Mouse (Mus musculus) CD8-positive naive resting alpha-beta T cell, adult 2 months (primary cell): ENCODE measurements around the gene Serpinh1.
"Not testable (repeated sequence)": the region's sequence is repeated elsewhere in the genome, so short reads cannot be mapped to it uniquely, and the experiment has no call there.

ENCODE experiments used
- DNase-seq, 2 experiments: peaks; one replicate each; pipeline ENCODE4 v3.0.0; 2022; ENCODE audit warnings: low read depth in 2 of 2, low spot score in 2 of 2

Serpinh1 gene

GRCm38 (mm10) chr7:99374325-99374724, 21.3 kb upstream of the Serpinh1 start:
- DNase-seq, result not testable (repeated sequence)

DNA sequence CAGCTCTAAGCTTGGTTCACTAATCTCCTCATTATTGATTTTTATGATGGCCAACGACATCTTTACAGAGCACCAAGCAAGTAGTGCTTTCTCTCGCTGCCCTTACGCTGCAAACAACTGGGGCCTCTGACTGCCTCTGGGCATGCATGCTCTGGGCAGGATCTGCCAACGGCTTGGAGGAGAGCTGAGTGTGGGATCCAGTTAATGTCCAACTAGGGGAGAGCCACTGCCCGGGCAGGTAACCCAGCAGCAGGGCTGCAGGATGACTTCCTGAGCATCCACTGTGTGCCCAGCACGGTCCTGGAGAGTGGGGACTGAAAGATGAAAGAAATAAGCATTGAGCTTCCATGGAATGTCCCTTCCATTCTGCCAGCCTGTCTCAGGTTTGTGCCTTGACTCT, 13.7 kb upstream of the Serpinh1 start:
- DNase-seq, result no peak

DNA sequence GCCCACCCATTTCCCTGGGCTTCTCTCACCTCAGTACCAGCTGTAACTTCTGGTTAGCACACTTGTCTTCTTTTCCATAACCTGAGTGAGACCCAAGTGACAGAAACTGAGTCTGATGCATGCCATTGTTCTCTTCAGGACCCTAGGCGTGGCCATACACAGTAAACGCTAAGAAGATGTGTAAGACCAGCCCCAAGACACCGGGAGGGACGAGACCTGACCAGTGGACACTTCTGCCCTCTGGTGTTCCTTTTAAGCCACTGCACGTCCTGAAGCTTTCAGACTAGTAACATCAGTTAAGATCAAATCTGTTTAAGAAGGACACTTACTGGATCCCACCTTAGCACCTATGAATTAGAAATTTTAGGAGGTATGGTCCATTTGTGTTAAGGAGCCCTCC, 12.0 kb upstream of the Serpinh1 start:
- DNase-seq, result no peak

DNA sequence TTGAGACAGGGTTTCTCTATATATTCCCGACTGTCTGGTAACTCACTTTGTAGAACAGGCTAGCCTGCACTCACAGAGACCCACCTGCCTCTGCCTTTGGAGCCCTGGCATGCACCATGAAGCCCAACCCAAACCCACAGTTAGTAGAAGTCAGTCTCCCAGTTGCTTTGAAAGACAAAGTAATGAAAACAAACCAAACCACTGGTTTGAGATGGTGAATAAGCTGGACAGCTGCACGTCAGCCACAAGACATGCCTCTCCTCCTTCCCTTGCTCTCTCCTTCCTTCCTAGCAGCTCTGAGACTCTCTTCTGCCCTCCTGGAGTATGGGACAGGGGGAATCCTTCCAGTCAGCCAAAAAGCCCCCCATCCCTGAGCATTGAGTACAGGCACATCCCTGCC, 9.1 kb upstream of the Serpinh1 start:
- DNase-seq, result no peak

- no peak for DNase-seq
Measured at GRCm38 (mm10) chr7:99360803-99361414, 7.9 kb upstream of the Serpinh1 start.

- DNase-seq, result no peak
Measured at GRCm38 (mm10) chr7:99360021-99360802, 7.2 kb upstream of the Serpinh1 start.

DNA sequence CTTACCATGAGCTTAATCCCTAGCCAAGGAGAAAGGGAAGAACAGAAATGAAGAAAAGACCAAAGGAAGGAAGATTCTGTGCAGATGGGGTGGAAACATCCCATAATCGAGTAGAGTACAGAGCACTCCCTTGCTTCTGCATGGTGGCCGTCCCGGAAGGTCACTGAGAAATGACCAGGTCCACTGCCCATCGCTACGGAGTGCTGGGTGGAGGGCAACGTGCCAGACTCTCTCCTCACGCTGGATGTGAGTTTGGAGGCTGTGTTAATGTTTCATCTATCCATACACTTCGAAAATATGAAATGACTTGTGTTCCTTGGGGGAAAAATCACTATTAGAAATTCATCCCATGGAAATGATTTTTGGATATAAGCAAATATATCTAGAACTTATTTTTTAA, 5.3 kb upstream of the Serpinh1 start:
- DNase-seq, result no peak

GRCm38 (mm10) chr7:99357201-99357600, 4.2 kb upstream of the Serpinh1 start:
- no peak for DNase-seq

GRCm38 (mm10) chr7:99356244-99356930, 3.3 kb upstream of the Serpinh1 start:
- DNase-seq, result no peak

GRCm38 (mm10) chr7:99355731-99356131, 2.7 kb upstream of the Serpinh1 start:
- DNase-seq, result no peak

GRCm38 (mm10) chr7:99351802-99352517, 1.1 kb downstream of the Serpinh1 start:
- DNase-seq, result no peak

DNA sequence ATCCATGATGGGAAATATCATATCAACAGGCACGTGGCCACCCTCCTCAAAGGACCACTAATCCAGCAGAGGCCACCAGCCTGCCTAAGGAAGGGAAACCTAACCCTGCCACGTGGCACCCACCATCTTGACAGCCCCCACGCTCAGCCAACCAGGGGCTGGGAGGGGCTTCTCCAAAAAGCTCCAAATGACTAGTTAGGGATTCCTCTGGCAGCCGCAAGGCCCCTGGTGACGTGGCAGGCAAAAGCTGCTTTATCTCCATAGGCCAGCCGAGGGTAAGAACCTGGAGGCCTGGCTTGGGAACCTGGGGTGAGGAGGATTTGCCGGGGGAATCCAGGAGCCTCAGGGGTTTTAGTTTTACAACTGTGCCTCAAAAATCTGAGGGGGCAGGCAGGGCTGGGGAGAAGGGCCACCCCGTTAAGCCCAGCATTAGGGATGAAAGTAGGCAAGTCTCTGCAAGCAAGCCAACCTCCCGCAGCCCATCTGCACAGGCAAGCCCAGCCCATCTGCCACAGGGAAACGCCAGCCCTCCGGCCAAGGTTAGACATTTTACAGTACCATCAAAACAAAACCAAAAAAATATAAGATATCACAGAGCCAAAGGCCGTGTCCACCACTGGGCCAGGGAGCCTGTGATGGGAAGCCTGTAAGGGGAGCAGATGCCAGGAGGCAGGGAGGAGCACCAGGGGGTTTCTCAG, 1.8 kb downstream of the Serpinh1 start:
- DNase-seq, result no peak

GRCm38 (mm10) chr7:99349782-99350720, 3.0 kb downstream of the Serpinh1 start:
- DNase-seq, result no peak

DNA sequence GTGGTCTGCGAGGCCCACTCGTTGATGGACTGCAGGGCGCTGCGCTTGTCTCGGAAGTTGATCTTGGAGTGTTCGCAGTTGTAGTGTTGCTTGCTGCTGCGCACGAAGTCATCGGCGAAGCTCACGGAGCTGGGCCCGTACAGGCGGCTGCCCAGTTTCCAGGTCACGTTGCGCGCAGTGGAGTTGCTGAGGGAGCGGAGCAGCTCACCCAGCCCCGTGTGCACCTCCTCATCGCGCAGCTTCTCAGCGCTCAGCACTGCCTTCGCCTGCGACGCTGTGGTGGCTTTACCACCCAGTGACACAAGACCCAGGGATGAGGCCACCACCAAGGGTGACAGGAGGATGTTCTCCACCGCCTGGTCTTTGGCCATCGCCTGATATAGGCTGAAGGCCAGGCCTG, 4.2 kb downstream of the Serpinh1 start:
- DNase-seq, result no peak

DNA sequence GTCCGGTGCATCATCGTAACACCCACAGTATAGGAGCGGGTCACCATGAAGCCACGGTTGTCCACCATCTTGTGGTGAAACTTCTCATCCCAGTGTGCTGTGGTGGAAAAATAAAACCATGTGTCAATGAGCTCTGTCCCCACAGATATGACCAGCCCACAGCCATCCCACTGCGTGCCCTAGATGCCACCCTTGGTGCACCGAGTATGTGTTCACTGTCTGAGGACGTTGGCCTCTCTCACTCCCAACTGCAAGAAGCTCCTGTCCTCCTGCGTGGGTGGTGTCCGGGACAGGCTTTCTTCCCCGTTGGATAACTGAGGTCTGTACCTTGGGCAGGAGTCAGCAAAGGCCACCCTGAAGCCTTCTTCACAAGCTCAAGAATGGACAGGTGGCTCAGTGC, 5.8 kb downstream of the Serpinh1 start:
- no peak for DNase-seq

GRCm38 (mm10) chr7:99343577-99343976, 9.5 kb downstream of the Serpinh1 start:
- DNase-seq, result no peak

- no peak for DNase-seq
Measured at GRCm38 (mm10) chr7:99340736-99341135, 12.3 kb downstream of the Serpinh1 start.

DNA sequence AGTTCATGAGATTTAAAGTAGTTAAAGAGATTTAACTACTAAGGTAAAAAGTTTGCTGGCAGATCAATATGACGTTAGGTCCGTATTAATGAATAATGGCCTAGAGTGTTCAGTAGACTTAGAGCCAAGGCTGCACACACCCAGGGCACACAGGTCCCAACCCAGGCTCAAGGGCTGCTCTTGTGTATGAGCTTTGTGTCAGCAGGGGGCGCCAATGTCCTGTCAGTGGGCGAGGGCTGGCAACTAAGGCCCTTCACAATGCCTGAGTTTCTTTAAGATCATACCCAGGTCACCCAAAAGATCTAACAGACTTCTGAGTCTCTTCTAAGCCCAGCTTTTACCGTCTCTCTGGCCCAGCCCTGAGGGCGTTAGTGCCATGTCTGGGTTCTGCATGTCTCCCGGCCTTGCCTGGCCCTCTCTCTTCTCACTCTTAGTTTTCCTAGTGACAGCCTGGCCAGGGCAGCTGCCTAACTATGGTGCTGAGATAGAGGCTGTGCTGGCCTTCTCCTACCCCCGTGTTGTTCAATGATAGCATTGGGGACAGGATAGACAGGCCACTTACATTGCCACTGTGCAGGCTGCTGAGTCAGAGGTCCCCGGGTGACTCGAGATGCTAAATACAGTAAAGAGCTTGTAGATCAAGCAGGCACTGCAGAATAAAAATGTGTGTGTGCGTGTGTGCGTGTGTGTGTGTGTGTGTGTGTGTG, 20.1 kb downstream of the Serpinh1 start:
- DNase-seq, result peak; percentile 8 to 19

DNA sequence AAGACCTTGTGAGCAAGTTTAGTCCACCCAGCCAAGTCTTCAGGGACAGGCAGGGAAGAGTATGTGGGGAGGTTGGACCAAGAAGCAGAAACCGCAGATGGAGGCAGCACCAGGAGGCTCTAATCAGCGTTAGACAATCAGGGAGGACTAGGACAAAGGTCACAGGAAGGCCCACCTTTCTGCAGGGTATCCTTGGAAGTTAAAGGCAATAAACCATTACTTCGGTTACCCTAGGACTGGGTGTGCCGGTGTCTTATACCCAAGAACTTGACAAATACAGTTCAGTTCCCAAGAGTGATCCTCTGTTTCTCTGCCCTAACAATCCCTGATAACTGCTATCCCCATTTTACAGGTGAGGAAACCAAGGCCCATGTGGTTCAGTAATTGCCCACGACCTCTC, 23.0 kb downstream of the Serpinh1 start:
- DNase-seq, result no peak
